Mouse (Mus musculus) liver, postnatal 0 days (tissue): ENCODE measurements at regions not wholly inside any gene's neighbourhood (a gene's known extent, or its start where the extent isn't known, plus 50 kb on each side); places are given as distances from the start of the nearest gene placed in this dataset.

ENCODE experiments used
- CTCF ChIP-seq: sonication (generic); IDR thresholded peaks from 2 replicates; pipeline ENCODE4 v1.5.1; 2016; ENCODE audit warnings: antibody characterized with exemption, low read depth
- EP300 ChIP-seq: IDR thresholded peaks from 2 replicates; pipeline ENCODE4 v1.6.1; 2016; ENCODE audit warnings: antibody characterized with exemption, low read depth, mild to moderate bottlenecking

DNA sequence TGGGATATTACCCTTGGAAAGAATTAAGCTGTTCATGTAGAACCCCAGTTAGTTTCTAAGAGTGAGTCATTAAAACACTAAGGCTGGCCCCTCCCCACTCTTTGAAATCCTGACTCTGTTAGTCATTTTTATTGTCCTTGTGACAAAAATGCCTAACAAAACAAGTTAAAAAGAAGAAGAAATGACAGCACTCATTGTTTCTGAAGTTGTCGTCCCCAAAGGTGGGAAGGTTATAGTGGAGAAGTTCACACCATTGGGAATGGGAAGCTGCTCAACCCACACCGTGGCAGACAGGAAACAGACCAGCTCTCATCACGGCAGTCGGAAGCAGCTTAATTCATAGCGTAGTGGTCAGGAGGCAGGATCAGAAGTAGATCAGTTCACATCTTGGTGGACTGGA lies 128.4 kb upstream of the Auts2 start:
- TF ChIP-seq CTCF: no peak
- no peak for TF ChIP-seq EP300
